Mouse (Mus musculus): Measurements from ENCODE around the gene Prkag2. TPM values are rescaled to one million over a fixed set of nuclear protein-coding genes. Genes with fewer than 3 reads are reported as not detected.

Prkag2 gene
- total and polyA plus RNA-seq, 3 experiments = not detected

DNA sequence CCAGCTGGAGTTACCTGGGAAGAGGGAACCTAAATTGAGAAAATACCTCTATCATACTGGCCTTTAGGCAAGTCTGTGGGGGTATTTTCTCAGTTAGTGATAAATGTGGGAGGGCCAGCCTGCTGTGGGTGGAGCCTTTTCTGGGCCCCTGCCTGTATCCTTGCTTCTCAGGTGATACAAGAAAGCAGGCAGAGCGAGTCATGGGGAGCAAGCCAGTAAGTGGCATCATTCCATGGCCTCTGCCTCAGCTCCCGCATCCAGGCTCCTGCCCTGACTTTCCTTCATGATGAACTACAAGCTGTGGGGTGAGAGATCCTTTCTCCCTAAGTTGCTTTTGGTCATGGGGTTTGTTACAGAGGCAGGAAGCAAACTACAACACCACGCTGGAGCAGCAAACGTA lies 196.4 kb downstream of the Prkag2 start:
- no peaks in the 10 kb centered on the region for H3K36me3 ChIP-seq (replicated peaks)
- peaks cover 11% of the 10 kb centered on the region; the same call in 1 of the 2 replicates for H3K27me3 ChIP-seq (ENCODE audit: insufficient read depth, low read length)
- H3K4me3 ChIP-seq (ENCODE audit: low read depth, low read length) = no peak overlapping the region
- peaks cover 12% of the 10 kb centered on the region for H3K9me3 ChIP-seq (replicated peaks)
- no peaks in the 10 kb centered on the region for H3K4me1 ChIP-seq (ENCODE audit: insufficient read depth, low read depth, low read length)
- DNase-seq (ENCODE audit: low spot score) (no peak), ATAC-seq (ENCODE audit: extremely low read depth, insufficient number of reproducible peaks, low FRiP score, poor library complexity, severe bottlenecking) (no peak)
- TF ChIP-seq GATA1 (IDR thresholded peaks at IDR 0.05; ENCODE audit: borderline replicate concordance, low read length) (no peak), POLR2AphosphoS5 (IDR thresholded peaks at IDR 0.05; ENCODE audit: insufficient replicate concordance, low read depth, low read length) (no peak), TAL1 (conservative IDR thresholded peaks at IDR 0.05; ENCODE audit: low read depth, low read length) (no peak), CTCF (IDR thresholded peaks at IDR 0.05; ENCODE audit: low read depth, low read length) (no peak), GATA2 (IDR thresholded peaks at IDR 0.05; ENCODE audit: borderline replicate concordance, low read depth, low read length) (no peak)

DNA sequence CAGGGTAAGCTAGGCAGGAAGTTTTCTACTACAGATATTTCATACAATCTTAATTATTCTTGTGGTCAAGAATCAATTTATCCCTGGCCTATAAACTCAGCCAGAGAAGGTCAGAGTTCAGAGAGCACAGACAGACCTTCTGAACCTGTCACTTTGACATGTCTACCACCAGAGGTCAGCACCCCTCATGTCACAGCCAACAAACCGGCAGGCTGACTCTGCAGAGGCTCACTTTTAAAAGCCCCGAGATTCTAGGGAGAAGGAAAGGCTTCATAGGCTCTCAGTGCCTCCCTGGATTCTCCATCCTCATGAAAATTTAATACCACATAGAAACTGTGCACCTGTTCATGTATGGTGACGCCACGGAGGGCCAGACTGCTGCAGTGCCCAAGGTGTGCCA lies 197.6 kb downstream of the Prkag2 start:
- H3K27me3 ChIP-seq (ENCODE audit: insufficient read depth, low read length) = peaks cover 8% of the 10 kb centered on the region; the same call in 1 of the 2 replicates
- TF ChIP-seq GATA1 (IDR thresholded peaks at IDR 0.05; ENCODE audit: borderline replicate concordance, low read length) (no peak), TAL1 (conservative IDR thresholded peaks at IDR 0.05; ENCODE audit: low read depth, low read length) (no peak), CTCF (IDR thresholded peaks at IDR 0.05; ENCODE audit: low read depth, low read length) (no peak), GATA2 (IDR thresholded peaks at IDR 0.05; ENCODE audit: borderline replicate concordance, low read depth, low read length) (no peak), POLR2AphosphoS5 (IDR thresholded peaks at IDR 0.05; ENCODE audit: insufficient replicate concordance, low read depth, low read length) (no peak)
- no peak for ATAC-seq (ENCODE audit: extremely low read depth, insufficient number of reproducible peaks, low FRiP score, poor library complexity, severe bottlenecking)
- H3K36me3 ChIP-seq (replicated peaks) = no peaks in the 10 kb centered on the region
- no peak overlapping the region for H3K4me3 ChIP-seq (ENCODE audit: low read depth, low read length)
- peaks cover 2% of the 10 kb centered on the region; the same call in 1 of the 2 replicates for H3K9me3 ChIP-seq (replicated peaks)
- no peak for DNase-seq (ENCODE audit: low spot score)
- no peaks in the 10 kb centered on the region for H3K4me1 ChIP-seq (ENCODE audit: insufficient read depth, low read depth, low read length)

DNA sequence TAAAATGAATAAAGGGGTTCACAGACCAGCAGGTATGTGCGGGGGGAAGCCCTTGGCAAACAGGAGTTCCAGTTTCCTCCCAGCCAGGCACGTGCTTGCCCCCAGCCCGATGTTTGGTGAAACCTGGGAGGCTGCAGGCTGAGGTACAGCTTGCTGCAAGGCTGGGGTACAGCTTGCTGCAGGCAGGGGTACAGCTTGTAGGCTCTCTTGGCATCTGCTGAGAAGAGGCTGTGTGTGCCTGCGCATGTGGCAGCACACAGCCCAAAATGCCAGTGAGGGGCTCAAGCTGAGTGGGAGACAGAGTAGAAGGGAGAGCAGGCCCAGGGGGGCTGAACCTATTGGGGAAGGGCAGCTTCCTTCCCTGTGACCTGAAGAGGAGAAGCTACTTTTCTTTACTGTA lies 204.8 kb downstream of the Prkag2 start:
- Histone ChIP-seq H3K27me3 (ENCODE audit: insufficient read depth, low read length) (peaks cover 15% of the 10 kb centered on the region), H3K4me1 (ENCODE audit: insufficient read depth, low read depth, low read length) (no peaks in the 10 kb centered on the region), H3K9me3 (replicated peaks) (no peaks in the 10 kb centered on the region), H3K36me3 (replicated peaks) (no peaks in the 10 kb centered on the region), H3K4me3 (ENCODE audit: low read depth, low read length) (no peak overlapping the region)
- no peak for DNase-seq (ENCODE audit: low spot score)
- ATAC-seq (ENCODE audit: extremely low read depth, insufficient number of reproducible peaks, low FRiP score, poor library complexity, severe bottlenecking) = no peak
- TF ChIP-seq CTCF (IDR thresholded peaks at IDR 0.05; ENCODE audit: low read depth, low read length) (no peak), GATA1 (IDR thresholded peaks at IDR 0.05; ENCODE audit: borderline replicate concordance, low read length) (no peak), GATA2 (IDR thresholded peaks at IDR 0.05; ENCODE audit: borderline replicate concordance, low read depth, low read length) (no peak), POLR2AphosphoS5 (IDR thresholded peaks at IDR 0.05; ENCODE audit: insufficient replicate concordance, low read depth, low read length) (no peak), TAL1 (conservative IDR thresholded peaks at IDR 0.05; ENCODE audit: low read depth, low read length) (no peak)

DNA sequence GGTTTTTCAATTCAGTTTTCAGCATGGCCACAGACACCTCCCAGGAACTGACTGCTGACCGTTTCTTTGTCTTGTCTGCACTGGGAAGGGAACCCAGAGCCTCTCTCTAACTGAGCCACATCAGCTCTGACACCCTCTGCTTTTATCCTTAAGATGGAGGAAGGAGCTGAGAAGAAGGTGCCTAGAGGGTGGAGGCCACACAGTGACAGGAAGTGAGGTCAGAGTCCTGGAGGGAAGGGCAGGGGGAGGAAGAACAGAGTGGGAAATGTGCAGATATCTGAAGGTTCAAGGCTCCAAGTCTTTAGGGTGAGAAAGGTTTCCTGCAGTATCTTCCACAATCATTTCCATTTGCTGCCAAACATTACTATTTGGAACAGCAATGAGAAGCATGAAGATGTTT lies 205.6 kb downstream of the Prkag2 start:
- Histone ChIP-seq H3K36me3 (replicated peaks) (no peaks in the 10 kb centered on the region), H3K9me3 (replicated peaks) (no peaks in the 10 kb centered on the region), H3K27me3 (ENCODE audit: insufficient read depth, low read length) (peaks cover 15% of the 10 kb centered on the region), H3K4me1 (ENCODE audit: insufficient read depth, low read depth, low read length) (no peaks in the 10 kb centered on the region), H3K4me3 (ENCODE audit: low read depth, low read length) (no peak overlapping the region)
- DNase-seq (ENCODE audit: low spot score) = no peak
- no peak for ATAC-seq (ENCODE audit: extremely low read depth, insufficient number of reproducible peaks, low FRiP score, poor library complexity, severe bottlenecking)
- TF ChIP-seq GATA2 (IDR thresholded peaks at IDR 0.05; ENCODE audit: borderline replicate concordance, low read depth, low read length) (no peak), CTCF (IDR thresholded peaks at IDR 0.05; ENCODE audit: low read depth, low read length) (no peak), POLR2AphosphoS5 (IDR thresholded peaks at IDR 0.05; ENCODE audit: insufficient replicate concordance, low read depth, low read length) (no peak), TAL1 (conservative IDR thresholded peaks at IDR 0.05; ENCODE audit: low read depth, low read length) (no peak), GATA1 (IDR thresholded peaks at IDR 0.05; ENCODE audit: borderline replicate concordance, low read length) (no peak)

DNA sequence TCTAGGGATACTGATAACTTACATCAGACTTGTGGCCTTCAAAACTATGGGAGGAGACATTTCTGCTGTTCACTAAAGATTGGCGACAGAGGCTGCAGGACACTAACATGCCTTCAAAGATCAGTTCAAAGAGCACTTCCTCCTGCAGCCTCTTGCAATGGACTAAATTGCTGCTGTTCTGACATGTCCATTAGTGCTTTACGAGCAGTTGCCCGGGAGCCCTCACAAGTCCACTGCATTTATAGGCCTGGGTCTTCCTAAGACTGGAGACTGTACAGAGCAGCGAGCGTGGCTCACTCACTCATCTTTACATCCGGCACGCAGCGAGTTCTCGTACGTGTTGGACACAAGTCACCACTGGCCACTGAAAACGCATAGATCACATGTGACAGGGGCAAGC lies 208.0 kb downstream of the Prkag2 start:
- no peak for ATAC-seq (ENCODE audit: extremely low read depth, insufficient number of reproducible peaks, low FRiP score, poor library complexity, severe bottlenecking)
- H3K27me3 ChIP-seq (ENCODE audit: insufficient read depth, low read length) = peaks cover 20% of the 10 kb centered on the region
- no peak overlapping the region for H3K4me3 ChIP-seq (ENCODE audit: low read depth, low read length)
- no peaks in the 10 kb centered on the region for H3K4me1 ChIP-seq (ENCODE audit: insufficient read depth, low read depth, low read length)
- no peaks in the 10 kb centered on the region for H3K9me3 ChIP-seq (replicated peaks)
- TF ChIP-seq CTCF (IDR thresholded peaks at IDR 0.05; ENCODE audit: low read depth, low read length) = no peak
- TF ChIP-seq GATA1 (IDR thresholded peaks at IDR 0.05; ENCODE audit: borderline replicate concordance, low read length) = no peak
- TF ChIP-seq GATA2 (IDR thresholded peaks at IDR 0.05; ENCODE audit: borderline replicate concordance, low read depth, low read length) = no peak
- no peak for TF ChIP-seq TAL1 (conservative IDR thresholded peaks at IDR 0.05; ENCODE audit: low read depth, low read length)
- TF ChIP-seq POLR2AphosphoS5 (IDR thresholded peaks at IDR 0.05; ENCODE audit: insufficient replicate concordance, low read depth, low read length) = no peak
- no peaks in the 10 kb centered on the region for H3K36me3 ChIP-seq (replicated peaks)
- DNase-seq (ENCODE audit: low spot score) = no peak

DNA sequence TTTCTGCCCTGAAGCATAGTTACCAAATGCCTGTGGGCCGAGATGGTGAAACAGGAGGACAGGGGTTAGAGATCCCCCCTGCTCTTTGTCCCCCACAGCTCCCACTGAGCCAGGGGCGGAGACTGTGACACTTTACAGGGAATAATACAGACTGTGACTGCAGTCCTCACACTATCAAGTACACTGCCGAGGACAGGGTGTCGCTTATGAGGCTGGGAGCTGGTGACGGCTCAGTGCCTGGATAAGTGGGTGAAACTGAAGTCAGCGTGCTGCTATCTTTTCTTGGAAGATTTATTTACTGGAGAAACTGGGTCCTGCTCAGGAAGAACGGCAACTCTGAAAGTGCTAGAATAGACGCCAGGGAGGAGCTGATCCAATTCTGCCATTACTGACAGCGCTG lies 210.6 kb downstream of the Prkag2 start:
- Histone ChIP-seq H3K9me3 (replicated peaks) (no peaks in the 10 kb centered on the region), H3K4me3 (ENCODE audit: low read depth, low read length) (no peak overlapping the region), H3K4me1 (ENCODE audit: insufficient read depth, low read depth, low read length) (no peaks in the 10 kb centered on the region), H3K36me3 (replicated peaks) (no peaks in the 10 kb centered on the region), H3K27me3 (ENCODE audit: insufficient read depth, low read length) (peaks cover 26% of the 10 kb centered on the region)
- no peak for TF ChIP-seq GATA2 (IDR thresholded peaks at IDR 0.05; ENCODE audit: borderline replicate concordance, low read depth, low read length)
- no peak for TF ChIP-seq TAL1 (conservative IDR thresholded peaks at IDR 0.05; ENCODE audit: low read depth, low read length)
- TF ChIP-seq POLR2AphosphoS5 (IDR thresholded peaks at IDR 0.05; ENCODE audit: insufficient replicate concordance, low read depth, low read length) = no peak
- no peak for TF ChIP-seq GATA1 (IDR thresholded peaks at IDR 0.05; ENCODE audit: borderline replicate concordance, low read length)
- TF ChIP-seq CTCF (IDR thresholded peaks at IDR 0.05; ENCODE audit: low read depth, low read length) = no peak
- no peak for DNase-seq (ENCODE audit: low spot score)
- ATAC-seq (ENCODE audit: extremely low read depth, insufficient number of reproducible peaks, low FRiP score, poor library complexity, severe bottlenecking) = no peak

Data from G1E (cell line).